Mouse (Mus musculus): ENCODE data around the gene Mier2.

The Mier2 gene

GRCm38 (mm10) chr10:79575754-79576153 is 20.8 kb upstream of the Mier2 start:
- DNase-seq (ENCODE audit: low read depth in 1 of 2, low spot score in 2 of 2): no peak

- DNase-seq (ENCODE audit: low read depth in 1 of 2, low spot score in 2 of 2): no peak
These were observed 19.8 kb upstream of the Mier2 start for GRCm38 (mm10) chr10:79574796-79575195.

GRCm38 (mm10) chr10:79574350-79574749 is 19.4 kb upstream of the Mier2 start:
- DNase-seq (ENCODE audit: low read depth in 1 of 2, low spot score in 2 of 2): no peak

- no peak for DNase-seq (ENCODE audit: low read depth in 1 of 2, low spot score in 2 of 2)
These were observed 18.6 kb upstream of the Mier2 start for GRCm38 (mm10) chr10:79573611-79574010.

GRCm38 (mm10) chr10:79571314-79571713 is 16.3 kb upstream of the Mier2 start:
- no peak for DNase-seq (ENCODE audit: low read depth in 1 of 2, low spot score in 2 of 2)

GRCm38 (mm10) chr10:79569921-79570320 is 14.9 kb upstream of the Mier2 start:
- no peak for DNase-seq (ENCODE audit: low read depth in 1 of 2, low spot score in 2 of 2)

GRCm38 (mm10) chr10:79559716-79560115 is 4.7 kb upstream of the Mier2 start:
- DNase-seq (ENCODE audit: low read depth in 1 of 2, low spot score in 2 of 2): no peak

- no peak for DNase-seq (ENCODE audit: low read depth in 1 of 2, low spot score in 2 of 2)
These were observed 2.5 kb upstream of the Mier2 start for GRCm38 (mm10) chr10:79557496-79557895.

- no peak for DNase-seq (ENCODE audit: low read depth in 1 of 2, low spot score in 2 of 2)
These were observed 2.0 kb upstream of the Mier2 start for GRCm38 (mm10) chr10:79556951-79557350.

- DNase-seq (ENCODE audit: low read depth in 1 of 2, low spot score in 2 of 2): no peak
These were observed 282 bp upstream of the Mier2 start for GRCm38 (mm10) chr10:79555238-79555724.

- DNase-seq (ENCODE audit: low read depth in 1 of 2, low spot score in 2 of 2): no peak
These were observed 1.3 kb downstream of the Mier2 start for GRCm38 (mm10) chr10:79553691-79554090.

GRCm38 (mm10) chr10:79553176-79553575 is 1.8 kb downstream of the Mier2 start:
- no peak for DNase-seq (ENCODE audit: low read depth in 1 of 2, low spot score in 2 of 2)

GRCm38 (mm10) chr10:79552531-79552930 is 2.5 kb downstream of the Mier2 start:
- no peak for DNase-seq (ENCODE audit: low read depth in 1 of 2, low spot score in 2 of 2)

- no peak for DNase-seq (ENCODE audit: low read depth in 1 of 2, low spot score in 2 of 2)
These were observed 4.6 kb downstream of the Mier2 start for GRCm38 (mm10) chr10:79550366-79550765.

- no peak for DNase-seq (ENCODE audit: low read depth in 1 of 2, low spot score in 2 of 2)
These were observed 5.9 kb downstream of the Mier2 start for GRCm38 (mm10) chr10:79548971-79549723.

GRCm38 (mm10) chr10:79548546-79548945 is 6.5 kb downstream of the Mier2 start:
- no peak for DNase-seq (ENCODE audit: low read depth in 1 of 2, low spot score in 2 of 2)

- no peak for DNase-seq (ENCODE audit: low read depth in 1 of 2, low spot score in 2 of 2)
These were observed 7.8 kb downstream of the Mier2 start for GRCm38 (mm10) chr10:79547148-79547675.

- DNase-seq (ENCODE audit: low read depth in 1 of 2, low spot score in 2 of 2): no peak
These were observed 8.5 kb downstream of the Mier2 start for GRCm38 (mm10) chr10:79546483-79546882.

- no peak for DNase-seq (ENCODE audit: low read depth in 1 of 2, low spot score in 2 of 2)
These were observed 9.1 kb downstream of the Mier2 start for GRCm38 (mm10) chr10:79545891-79546290.

GRCm38 (mm10) chr10:79544631-79545030 is 10.4 kb downstream of the Mier2 start:
- DNase-seq (ENCODE audit: low read depth in 1 of 2, low spot score in 2 of 2): no peak

GRCm38 (mm10) chr10:79543884-79544597 is 11.0 kb downstream of the Mier2 start:
- DNase-seq (ENCODE audit: low read depth in 1 of 2, low spot score in 2 of 2): no peak

- DNase-seq (ENCODE audit: low read depth in 1 of 2, low spot score in 2 of 2): no peak
These were observed 12.8 kb downstream of the Mier2 start for GRCm38 (mm10) chr10:79542171-79542570.
